8 mouse cellular contexts compared by ENCODE assay signal in genomic region chr3:136905577-136905976, GRCm38 (mm10).
DNase-seq lines count a peak whose midpoint lies in the region; TF ChIP-seq lines count a peak whose summit lies in the region.

No protein-coding gene starts in this region.

- WGBS in small intestine, adult 2 months = 76% methylated on average over 1 of the region's 1 CpGs

- peaks cover 13% of the 10 kb centered on the region; the same call in 1 of the 2 replicates for H3K36me3 ChIP-seq in small intestine, adult 2 months (ENCODE audit: control insufficient read depth, insufficient read depth, low read length)

- DNase-seq in adrenal gland, postnatal 14 days = peak; percentile 49
- no peak for DNase-seq in adrenal gland, postnatal 4 days (ENCODE audit: low spot score in 2 of 2)
- DNase-seq in left cerebral cortex, adult 2 months (ENCODE audit: extremely low spot score in 1 of 2, low spot score in 2 of 2) = no peak
- no peak for DNase-seq in left cerebral cortex, postnatal 36 days (ENCODE audit: low spot score in 2 of 2)
- no peak for DNase-seq in testis, postnatal 10 days (ENCODE audit: low spot score)
- DNase-seq in cerebellum, adult 11-12 months = no peak

- no peak overlapping the region for H3K4me3 ChIP-seq in left cerebral cortex, adult 2 months
- H3K4me3 ChIP-seq in embryonic fibroblast, embryonic 13.5 days (ENCODE audit: insufficient read depth, low read length) = no peak overlapping the region
- H3K4me3 ChIP-seq in small intestine, adult 2 months (ENCODE audit: low read depth, low read length) = no peak overlapping the region

- no peaks in the 10 kb centered on the region for H3K27me3 ChIP-seq in small intestine, adult 2 months (ENCODE audit: control insufficient read depth, insufficient read depth, low read length)

- no peak for TF ChIP-seq POLR2A in embryonic fibroblast, embryonic 13.5 days (IDR thresholded peaks at IDR 0.05; ENCODE audit: low read depth, low read length)
- TF ChIP-seq POLR2A in small intestine, adult 2 months (IDR thresholded peaks at IDR 0.05; ENCODE audit: low read depth, low read length) = no peak

- H3K4me1 ChIP-seq in embryonic fibroblast, embryonic 13.5 days (ENCODE audit: control insufficient read depth, insufficient read depth, low read length) = no peaks in the 10 kb centered on the region
- H3K4me1 ChIP-seq in small intestine, adult 2 months (ENCODE audit: control insufficient read depth, insufficient read depth, insufficient read length, low read length) = no peaks in the 10 kb centered on the region

- no peak overlapping the region for H3K27ac ChIP-seq in left cerebral cortex, adult 2 months
- H3K27ac ChIP-seq in embryonic fibroblast, embryonic 13.5 days (ENCODE audit: insufficient read depth, low read length) = no peak overlapping the region
- H3K27ac ChIP-seq in small intestine, adult 2 months (ENCODE audit: insufficient read depth, low read depth, low read length) = no peak overlapping the region

- peak; percentile 55 for TF ChIP-seq CTCF in left cerebral cortex, adult 2 months (IDR thresholded peaks at IDR 0.05)
- TF ChIP-seq CTCF in embryonic fibroblast, embryonic 13.5 days (IDR thresholded peaks at IDR 0.05; ENCODE audit: borderline replicate concordance, insufficient read depth, low read length) = peak; percentile 42; the same call in 1 of the 2 replicates
- TF ChIP-seq CTCF in small intestine, adult 2 months (IDR thresholded peaks at IDR 0.05; ENCODE audit: extremely low read depth, insufficient read length, insufficient replicate concordance, low read depth, low read length) = peak; percentile 52; the same call in 1 of the 2 replicates

- intact Hi-C loops in left cerebral cortex, adult 2 months (cut with DNase I) = no loop called here
- intact Hi-C loops in left cerebral cortex, postnatal 36 days (cut with DNase I) = loop anchor here (10.0 kb wide), 2 partner anchors 231 to 1021 kb away; partner anchors contain the start of gene Ppp3ca
